Mouse (Mus musculus) monocyte, adult 2 months (primary cell): ENCODE measurements around the gene Nup107.

Experiments
- DNase-seq, 2 experiments: peaks; one replicate each; pipeline ENCODE4 v3.0.0; 2022; ENCODE audit warnings: low spot score in 2 of 2, low read depth in 1 of 2

Gene Nup107

DNA sequence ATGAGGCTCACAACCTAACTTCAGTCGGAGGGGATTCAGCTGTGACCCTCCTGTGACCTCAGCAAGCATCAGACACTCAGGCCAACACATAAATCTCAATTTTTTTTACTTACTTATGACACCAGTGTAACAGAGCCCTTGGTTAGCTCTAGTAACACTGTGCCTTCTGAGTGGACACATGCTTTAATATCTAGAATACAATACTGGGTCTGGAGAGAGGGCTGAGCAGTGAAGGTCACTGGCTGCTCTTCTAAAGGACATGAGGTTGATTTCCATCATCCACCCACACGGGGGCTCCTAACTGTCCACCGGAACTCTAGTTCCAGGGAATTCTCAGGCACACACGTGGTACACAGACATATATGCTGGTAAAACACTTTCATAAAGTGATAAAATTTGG lies 13.6 kb downstream of the Nup107 start:
- DNase-seq = no peak

DNA sequence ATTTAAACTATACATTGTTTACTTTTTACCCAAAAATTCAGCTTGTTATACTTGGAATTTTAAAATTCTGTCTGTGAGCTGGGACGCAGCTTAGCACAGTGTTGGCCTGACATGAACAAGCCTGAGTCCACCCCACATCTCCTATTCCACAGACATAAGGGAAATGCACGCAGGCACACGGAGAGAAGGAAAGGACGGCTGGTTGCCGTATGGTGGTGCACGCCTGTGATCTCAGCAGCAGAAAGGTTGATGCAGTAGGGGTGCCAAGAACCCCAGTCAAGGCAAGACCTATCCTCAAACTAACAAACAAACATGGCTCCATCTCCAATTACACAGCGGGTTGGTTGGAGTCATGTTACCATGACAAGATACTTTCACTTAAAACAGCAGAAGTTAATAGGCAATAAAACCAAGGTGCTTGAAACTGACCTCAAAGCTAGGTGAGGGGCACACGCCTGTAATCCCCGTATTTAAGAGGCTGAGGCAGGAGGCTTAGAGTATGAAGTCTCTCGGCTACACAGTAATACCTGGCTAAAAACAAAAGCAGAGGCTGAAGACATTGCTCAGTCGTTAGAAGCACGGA lies 14.1 kb downstream of the Nup107 start:
- no peak for DNase-seq

DNA sequence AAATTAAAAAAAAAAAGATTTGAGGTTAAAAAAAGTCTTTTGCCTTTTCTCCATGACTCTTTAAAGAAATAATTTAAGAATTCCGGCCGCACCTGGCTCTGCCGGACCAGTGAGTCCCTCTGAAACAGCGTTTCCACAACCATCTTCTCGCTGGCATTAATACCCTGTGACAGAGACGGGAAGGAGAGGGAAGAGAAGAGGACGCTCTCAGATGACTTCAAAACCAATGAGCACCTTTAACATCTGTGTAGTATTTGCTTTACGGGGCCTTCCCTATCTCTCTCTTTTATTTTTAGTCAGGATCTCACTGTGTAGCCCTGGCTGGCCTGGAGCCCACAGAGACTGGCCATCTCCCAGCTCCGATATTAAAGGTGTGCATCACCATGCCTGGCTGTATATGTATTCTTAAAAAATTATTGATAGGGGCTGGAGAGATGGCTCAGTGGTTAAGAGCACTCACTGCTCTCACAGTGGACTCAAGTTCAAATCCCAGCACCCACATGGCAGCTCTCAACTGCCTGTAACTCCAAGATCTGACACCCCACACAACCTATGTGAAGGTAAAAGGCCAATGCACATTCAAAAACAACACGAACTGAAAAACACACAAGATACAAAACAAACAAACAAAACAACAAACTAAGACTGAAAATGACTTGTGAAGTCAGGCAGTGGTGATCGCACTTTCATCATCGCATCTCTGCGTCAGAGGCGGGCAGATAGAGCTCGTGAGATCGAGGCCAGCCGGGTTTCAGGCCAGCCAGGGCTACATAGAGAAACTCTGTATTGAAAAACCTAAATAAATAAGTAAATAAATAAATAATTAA lies 14.8 kb downstream of the Nup107 start:
- no peak for DNase-seq

GRCm38 (mm10) chr10:117777103-117777470 lies 15.4 kb downstream of the Nup107 start:
- DNase-seq = no peak

- DNase-seq = no peak
Observed at GRCm38 (mm10) chr10:117776281-117777102, 16.0 kb downstream of the Nup107 start.

DNA sequence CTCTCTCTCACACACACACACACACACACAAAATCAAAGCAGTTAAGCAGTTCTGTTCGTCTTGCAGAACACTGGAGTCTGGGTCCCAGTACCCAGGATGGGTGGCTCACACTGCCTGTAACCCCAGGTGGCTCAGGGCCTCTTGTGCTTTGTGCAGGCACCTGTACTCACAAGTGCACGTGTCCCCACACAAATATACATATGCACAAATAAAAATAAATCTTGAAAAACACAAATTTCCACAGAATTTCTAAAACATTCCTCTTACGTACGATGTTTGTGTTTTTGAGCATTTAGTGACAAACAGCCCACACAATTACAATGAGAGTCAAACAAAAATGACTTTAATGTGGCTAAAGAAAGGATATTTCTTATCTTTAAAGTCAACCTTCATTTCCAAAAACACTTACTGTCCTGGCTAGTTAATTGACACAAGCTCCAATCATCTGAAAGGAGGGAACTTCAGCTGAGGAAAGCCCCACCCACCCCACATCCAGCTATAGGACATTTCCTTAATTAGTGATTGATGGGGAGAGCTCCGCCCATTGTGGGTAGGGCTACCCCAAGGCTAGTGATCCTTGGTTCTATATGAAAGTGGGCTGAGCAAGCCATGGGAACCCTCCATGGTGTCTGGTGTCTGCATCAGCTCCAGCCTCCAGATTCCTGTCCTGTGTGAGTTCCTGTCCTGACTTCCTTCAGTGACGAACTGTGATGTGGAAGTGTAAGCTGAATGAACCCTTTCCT lies 16.9 kb downstream of the Nup107 start:
- DNase-seq = no peak

DNA sequence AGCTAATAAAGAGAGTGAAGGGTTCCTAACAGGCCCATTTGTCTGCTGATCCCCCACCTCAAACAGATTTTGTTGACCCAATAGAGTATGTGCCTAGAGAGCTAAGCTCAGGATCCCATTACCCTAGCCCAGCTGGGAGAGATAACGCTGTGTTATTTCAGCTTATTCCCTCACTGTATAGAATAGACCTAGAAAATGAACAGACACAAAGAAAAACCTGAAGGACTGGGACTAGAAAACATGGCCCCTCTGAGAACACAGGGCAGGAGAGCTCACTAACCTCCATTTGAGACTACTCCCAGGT lies 17.7 kb downstream of the Nup107 start:
- no peak for DNase-seq

DNA sequence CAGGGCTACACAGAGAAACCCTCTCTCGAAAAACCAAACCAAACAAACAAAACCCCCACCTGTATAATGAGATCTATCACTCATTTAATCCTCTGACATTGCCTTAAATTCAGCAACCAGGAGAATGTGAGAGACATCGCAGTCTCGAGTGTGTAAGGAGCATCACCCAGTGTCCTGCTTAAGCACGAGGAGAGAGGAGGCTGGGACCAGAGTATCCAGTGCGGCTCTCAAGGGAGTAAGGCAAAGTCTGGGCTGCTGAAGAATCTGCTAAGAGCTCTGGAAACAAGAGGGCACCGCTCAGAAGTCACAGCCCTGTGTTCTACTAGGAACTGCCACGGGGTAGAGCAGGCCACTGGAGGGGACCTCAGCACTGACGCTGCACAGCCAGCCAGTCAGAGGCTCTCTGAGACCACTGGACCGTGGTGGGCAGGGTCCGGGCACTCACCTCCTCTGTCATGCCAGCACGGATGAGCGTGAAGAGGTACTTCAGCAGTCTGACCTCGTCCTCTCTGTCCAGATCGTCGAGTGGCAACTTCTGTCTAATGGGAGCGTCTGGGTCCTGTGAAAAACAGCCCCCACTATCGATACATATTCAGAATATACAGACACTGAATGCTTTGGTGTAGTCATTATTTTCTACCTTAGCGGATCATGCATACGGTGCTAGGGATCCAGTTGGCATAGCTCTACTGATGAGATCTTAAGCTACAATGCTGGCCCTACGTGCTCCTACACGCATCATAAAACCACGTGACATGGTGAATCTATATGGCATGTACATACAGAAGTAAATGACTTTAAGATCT lies 18.3 kb downstream of the Nup107 start:
- no peak for DNase-seq

DNA sequence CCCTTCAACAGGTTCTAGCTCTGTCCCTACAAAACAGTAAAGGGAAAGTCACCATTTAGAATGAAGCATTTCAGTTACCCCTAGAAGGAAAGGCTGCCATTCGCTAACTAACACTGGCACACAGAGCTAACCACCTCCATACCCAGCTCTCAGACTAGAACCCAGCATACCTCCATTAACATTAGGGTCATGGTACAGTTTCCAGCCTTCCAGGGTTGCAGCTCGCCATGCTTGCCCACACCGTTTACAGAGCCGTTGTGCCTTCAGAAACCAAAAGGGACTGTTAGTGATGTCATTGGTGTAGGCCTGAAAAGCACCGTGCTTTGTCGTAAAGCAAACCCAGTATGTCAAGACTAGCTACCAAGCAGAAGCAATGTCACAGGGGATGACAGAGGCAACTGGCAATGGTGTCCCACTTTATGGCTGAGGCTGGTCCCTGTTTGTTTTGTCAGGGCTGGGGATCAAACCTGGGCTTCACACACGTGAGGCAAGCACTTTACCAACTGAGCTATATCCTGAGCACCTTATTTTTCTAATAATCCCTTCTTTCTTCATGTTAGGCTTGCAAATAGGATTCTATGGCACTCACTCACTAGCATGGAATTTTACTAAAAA lies 19.3 kb downstream of the Nup107 start:
- DNase-seq = no peak

- no peak for DNase-seq
Observed at GRCm38 (mm10) chr10:117772364-117773105, 20.0 kb downstream of the Nup107 start.

- DNase-seq = no peak
Observed at GRCm38 (mm10) chr10:117771131-117771510, 21.4 kb downstream of the Nup107 start.

- DNase-seq = no peak
Observed at GRCm38 (mm10) chr10:117770286-117771130, 22.0 kb downstream of the Nup107 start.

- no peak for DNase-seq
Observed at GRCm38 (mm10) chr10:117769541-117770285, 22.8 kb downstream of the Nup107 start.

GRCm38 (mm10) chr10:117768141-117768440 lies 24.4 kb downstream of the Nup107 start:
- no peak for DNase-seq

DNA sequence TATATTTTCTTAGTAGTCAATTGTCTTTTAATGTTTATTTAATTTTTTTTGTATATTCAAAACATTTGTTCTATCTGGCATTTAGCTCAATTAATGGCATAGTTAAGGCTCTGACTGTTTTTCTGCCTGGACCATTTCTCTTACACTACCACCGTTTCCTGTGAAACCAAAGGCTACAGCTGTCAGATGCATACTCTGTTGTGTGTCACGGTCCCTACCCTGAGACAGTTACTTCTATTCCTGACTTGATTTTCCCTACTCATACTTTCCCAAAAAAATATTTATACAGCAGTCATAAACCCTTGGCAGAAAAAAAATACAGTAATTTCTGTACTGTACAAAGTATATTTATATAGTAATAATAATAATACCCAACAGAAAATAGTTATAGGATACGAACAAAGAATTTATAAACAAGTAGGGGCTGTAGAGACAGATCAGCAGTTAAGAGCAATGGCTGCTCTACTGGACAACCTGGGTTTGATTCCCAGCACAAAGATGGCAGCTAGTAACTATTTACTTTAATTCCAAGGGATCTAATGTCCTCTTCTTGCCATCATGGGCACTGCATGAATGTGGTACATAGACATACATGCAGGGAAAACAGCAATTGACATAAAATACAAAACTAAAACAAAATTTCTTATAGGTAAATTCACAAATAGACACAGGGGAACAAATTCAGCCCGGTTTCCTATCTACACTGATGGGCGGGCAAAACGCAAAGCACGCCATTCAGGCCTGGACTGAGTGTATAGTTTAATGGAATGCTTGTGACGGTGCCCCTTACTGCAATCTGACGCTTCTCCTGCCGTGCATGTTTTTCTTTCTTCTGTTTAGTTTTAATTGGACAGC lies 25.0 kb downstream of the Nup107 start:
- no peak for DNase-seq

DNA sequence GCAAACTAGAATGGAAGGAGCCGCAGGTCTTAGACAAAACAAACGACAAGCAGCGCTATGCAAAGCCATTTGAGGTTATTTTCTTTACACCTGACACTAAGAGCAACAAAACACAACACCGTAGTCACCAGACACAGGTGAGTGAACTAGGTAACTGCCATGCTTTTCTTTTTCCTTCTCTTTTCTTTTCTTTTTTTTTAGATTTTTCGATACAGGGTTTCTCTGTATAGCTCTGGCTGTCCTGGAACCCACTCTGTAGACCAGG lies 25.7 kb downstream of the Nup107 start:
- no peak for DNase-seq

GRCm38 (mm10) chr10:117766111-117766895 lies 26.2 kb downstream of the Nup107 start:
- no peak for DNase-seq
